Mouse (Mus musculus) spleen, postnatal 4 days (tissue): Measurements from ENCODE around the gene Gm6370.
"Not testable (repeated sequence)": the region's sequence is repeated elsewhere in the genome, so short reads cannot be mapped to it uniquely, and the experiment has no call there.

Experiments
- DNase-seq, 2 experiments: peaks; one replicate each; pipeline ENCODE4 v3.0.0; 2022; ENCODE audit warnings: low spot score in 2 of 2

The Gm6370 gene

GRCm38 (mm10) chr5:146491063-146491462, at the start of gene Gm6370:
TSS of gene Gm6370 (plus strand) at chr5:146491363.
- DNase-seq: not testable (repeated sequence)

- DNase-seq: no peak
Observed at GRCm38 (mm10) chr5:146442767-146443166, 48.4 kb upstream of the Gm6370 start.

DNA sequence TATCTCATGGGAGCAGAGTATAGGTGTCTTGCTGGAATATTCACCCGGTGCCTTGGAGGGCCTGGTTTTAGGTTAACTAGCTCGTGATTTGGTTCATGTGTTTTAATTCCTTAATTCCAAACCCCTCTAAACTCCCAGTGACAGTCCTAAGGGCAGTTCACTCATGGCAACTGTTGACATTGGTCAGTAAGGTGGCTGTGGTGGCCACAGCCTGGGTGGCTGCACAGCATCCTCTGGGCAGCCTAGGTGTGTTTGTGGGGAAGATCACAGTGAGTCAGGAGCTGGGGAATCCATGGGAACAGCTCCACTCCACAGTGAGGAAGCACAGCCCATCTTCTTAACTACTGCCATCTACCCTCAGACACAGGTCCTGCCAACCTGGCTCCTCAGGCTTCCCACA, 44.5 kb upstream of the Gm6370 start:
- no peak for DNase-seq

DNA sequence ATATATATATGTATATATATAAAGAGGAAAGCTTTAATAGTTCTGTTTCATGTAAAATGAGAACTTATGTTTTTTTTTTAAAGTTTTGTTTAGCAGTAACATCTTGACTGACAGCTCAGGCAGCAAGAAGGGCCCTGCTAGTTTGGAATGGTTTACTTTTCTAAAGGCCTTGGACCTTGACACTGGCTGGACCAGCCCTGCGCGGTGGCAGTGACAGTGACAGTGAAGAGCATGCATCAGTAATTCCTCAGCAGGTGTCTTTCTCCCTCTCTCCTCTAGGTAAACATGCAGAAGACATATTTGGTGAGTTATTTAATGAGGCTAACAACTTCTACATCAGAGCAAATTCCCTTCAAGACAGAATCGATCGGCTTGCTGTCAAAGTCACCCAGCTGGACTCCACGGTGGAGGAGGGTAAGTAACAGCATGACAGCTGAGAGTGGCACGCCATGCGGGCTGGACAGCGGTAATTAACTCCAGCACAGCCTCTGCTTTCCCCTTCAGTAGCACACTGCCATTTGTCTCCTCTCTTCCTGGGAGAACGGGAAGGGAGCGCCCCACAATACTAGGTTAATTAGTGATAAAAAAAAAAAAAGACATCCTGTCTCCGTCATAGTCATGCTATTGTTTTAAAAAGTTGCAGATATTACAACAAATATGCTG, 39.4 kb upstream of the Gm6370 start:
- DNase-seq: no peak

DNA sequence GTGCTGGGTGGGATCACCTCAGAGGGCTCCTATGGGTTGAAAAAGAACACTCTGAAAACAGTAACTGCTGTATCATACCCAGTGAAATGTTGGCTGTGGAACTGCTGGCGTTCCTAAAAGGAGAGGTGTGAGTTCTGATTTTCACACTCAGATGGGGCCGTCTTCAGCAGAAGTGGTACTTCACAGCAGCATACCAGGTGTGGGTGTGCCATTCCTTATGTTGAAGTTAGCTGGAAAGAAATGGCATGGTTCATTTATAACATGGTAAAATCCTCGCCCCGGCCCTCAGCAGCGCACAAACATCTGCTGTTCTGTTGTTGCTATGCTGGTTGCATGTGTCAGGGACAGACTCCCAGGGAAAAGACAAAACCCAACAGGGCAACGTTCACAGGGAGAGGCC, 37.6 kb upstream of the Gm6370 start:
- DNase-seq: no peak

GRCm38 (mm10) chr5:146461612-146462011, 29.6 kb upstream of the Gm6370 start:
- DNase-seq: no peak

DNA sequence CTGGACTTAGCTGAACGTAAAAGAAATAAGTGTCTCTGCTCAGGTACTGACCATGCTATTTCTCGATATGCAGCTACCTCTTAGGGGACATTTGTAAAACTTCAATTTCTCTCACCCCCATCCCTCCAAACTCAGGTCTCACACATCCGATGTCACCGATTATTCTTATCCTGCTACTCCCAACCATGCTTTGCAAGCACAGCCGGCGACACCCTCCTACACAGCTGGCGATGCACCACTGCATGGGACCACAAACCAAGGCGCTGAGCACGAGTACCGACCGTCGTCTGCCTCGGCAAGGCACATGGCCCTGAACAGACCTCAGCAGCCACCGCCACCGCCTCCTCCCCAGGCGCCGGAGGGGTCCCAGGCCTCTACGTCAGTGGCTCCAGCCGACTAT, 24.5 kb upstream of the Gm6370 start:
- no peak for DNase-seq

DNA sequence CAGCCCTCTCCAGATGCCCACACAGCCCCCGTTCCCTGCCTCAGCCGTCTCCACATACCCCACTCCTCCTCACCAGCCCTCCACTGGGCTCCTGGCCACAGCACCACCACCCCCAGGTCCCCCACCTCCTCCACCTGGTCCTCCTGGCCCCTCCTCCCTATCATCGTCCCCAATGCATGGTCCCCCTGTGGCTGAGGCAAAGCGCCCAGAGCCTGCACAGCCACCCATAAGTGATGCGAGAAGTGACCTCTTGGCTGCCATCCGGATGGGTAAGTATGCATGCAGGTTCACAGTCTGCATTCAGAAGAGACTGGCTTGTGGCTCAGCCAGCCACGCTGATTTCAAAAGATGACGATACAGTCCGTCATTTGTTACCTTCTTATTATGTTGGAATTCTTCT, 22.9 kb upstream of the Gm6370 start:
- DNase-seq: no peak

DNA sequence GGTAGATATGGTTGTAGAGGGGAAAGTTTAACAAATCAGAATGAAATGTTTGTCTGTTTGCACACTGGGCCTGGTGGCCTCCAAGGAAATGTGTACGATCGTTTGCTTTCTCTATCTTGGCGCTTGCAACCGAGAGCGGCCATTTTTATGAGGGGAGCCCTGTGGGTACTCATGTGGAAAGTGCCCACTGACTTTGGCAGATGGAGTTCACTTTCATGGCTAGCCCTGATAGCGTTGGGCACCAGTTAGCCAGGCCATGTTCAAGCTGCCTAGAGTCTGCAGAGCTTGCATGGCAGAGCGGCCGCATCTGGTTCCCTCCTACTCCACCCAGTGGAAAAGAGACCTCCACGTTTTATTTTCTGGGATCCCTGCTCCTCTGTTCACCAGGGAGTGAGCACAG, 20.3 kb upstream of the Gm6370 start:
- no peak for DNase-seq

GRCm38 (mm10) chr5:146471311-146471710, 19.9 kb upstream of the Gm6370 start:
- DNase-seq: no peak

GRCm38 (mm10) chr5:146471821-146472220, 19.3 kb upstream of the Gm6370 start:
- DNase-seq: no peak

DNA sequence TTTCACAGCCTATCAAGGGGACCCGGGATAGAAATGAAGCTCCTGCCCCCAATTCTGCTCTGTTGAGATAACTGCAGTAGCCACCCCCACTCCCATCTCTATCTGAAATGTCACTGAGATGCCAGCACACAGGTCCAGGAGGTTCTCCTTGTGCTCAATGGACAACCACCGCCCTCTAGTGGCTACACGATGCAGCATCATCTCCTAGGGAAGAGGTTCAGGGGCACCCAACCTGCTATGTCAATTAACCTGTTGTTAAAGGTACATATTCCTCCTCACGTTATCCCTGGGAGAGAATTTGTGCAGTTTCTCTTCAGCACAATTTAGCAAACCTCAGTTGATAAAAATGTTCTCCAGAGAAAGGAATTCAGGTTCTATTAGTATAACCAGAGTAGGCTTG, 11.6 kb upstream of the Gm6370 start:
- DNase-seq: not testable (repeated sequence)

DNA sequence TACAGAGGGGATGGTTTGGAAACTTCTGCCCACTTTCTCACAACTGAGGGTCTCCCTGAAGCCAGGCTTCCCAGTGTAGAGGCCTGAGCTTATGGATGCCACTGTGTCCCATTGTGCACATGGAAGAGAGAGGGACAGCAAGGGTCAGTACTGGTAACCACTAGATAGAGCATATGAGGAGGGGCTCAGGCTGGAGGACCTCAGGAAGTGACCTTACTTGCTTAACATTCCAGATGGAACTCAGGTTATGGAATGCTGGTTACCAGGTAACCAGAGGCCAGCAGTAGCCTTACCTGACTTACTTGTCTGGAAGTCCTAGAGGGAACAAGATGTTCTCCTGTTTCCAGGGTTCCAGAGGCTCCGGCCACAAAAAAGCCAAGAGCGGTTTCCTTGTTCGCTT, 9.5 kb upstream of the Gm6370 start, which contains the start of gene Gm6408:
Gene Gm6408, plus strand, starts transcription at position 301 of the 400 bp plus-strand sequence.
- not testable (repeated sequence) for DNase-seq

DNA sequence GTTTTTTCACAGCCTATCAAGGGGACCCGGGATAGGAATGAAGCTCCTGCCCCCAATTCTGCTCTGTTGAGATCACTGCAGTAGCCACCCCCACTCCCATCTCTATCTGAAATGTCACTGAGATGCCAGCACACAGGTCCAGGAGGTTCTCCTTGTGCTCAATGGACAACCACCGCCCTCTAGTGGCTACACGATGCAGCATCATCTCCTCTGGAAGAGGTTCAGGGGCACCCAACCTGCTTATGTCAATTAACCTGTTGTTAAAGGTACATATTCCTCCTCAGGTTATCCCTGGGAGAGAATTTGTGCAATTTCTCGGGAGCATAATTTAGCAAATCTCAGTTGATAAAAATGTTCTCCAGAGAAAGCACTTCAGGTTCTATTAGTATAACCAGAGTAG, 2.2 kb upstream of the Gm6370 start:
- not testable (repeated sequence) for DNase-seq

GRCm38 (mm10) chr5:146502099-146502498, 10.9 kb downstream of the Gm6370 start, which contains the start of gene 4930449I24Rik:
TSS of gene 4930449I24Rik (plus strand) at chr5:146502399.
- DNase-seq: not testable (repeated sequence)

DNA sequence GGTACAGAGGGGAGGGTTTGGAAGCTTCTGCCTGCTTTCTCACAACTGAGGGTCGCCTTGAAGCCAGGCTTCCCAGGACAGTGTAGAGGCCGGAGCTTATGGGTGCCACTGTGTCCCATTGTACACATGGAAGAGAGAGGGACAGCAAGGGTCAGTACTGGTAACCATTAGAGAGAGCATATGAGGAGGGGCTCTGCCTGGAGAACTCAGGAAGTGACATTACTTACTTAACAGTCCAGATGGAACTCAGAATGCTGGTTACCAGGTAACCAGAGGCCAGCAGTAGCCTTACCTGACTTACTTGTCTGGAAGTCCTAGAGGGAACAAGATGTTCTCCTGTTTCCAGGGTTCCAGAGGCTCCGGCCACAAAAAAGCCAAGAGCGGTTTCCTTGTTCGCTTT, 22.7 kb downstream of the Gm6370 start, which contains the start of gene Gm3402:
Gene Gm3402, plus strand, starts transcription at position 301 of the 400 bp plus-strand sequence.
- DNase-seq: not testable (repeated sequence)

- peak in 1 of 2 experiments; percentile 48 for DNase-seq
Observed at GRCm38 (mm10) chr5:146525501-146525900, 34.3 kb downstream of the Gm6370 start, which contains the start of gene Gm3404. TSS of gene Gm3404 (plus strand) at chr5:146525801.

DNA sequence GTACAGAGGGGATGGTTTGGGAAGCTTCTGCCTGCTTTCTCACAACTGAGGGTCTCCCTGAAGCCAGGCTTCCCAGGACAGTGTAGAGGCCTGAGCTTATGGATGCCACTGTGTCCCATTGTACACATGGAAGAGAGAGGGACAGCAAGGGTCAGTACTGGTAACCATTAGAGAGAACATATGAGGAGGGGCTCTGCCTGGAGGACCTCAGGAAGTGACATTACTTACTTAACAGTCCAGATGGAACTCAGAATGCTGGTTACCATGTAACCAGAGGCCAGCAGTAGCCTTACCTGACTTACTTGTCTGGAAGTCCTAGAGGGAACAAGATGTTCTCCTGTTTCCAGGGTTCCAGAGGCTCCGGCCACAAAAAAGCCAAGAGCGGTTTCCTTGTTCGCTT, 46.2 kb downstream of the Gm6370 start, which contains the start of gene Gm3409:
Gene Gm3409, plus strand, starts transcription at position 301 of the 400 bp plus-strand sequence.
- not testable (repeated sequence) for DNase-seq
